Mouse (Mus musculus) frontal cortex, postnatal 36 days (tissue): ENCODE data around the gene Rasl11b.

Source experiments
- DNase-seq, 2 experiments: peaks; one replicate each; pipeline ENCODE4 v3.0.0; 2022; ENCODE audit warnings: low spot score in 2 of 2

Rasl11b gene

GRCm38 (mm10) chr5:74208438-74208837 lies 13.4 kb downstream of the Rasl11b start:
- DNase-seq, result no peak

- no peak for DNase-seq
These were observed 14.6 kb downstream of the Rasl11b start for GRCm38 (mm10) chr5:74209640-74210039.

GRCm38 (mm10) chr5:74211346-74211745 lies 16.3 kb downstream of the Rasl11b start:
- DNase-seq, result no peak

- DNase-seq, result no peak
These were observed 19.5 kb downstream of the Rasl11b start for GRCm38 (mm10) chr5:74214501-74215110.

- DNase-seq, result no peak
These were observed 20.0 kb downstream of the Rasl11b start for GRCm38 (mm10) chr5:74215125-74215524.

- no peak for DNase-seq
These were observed 23.4 kb downstream of the Rasl11b start for GRCm38 (mm10) chr5:74218524-74218923.

- DNase-seq, result no peak
These were observed 27.5 kb downstream of the Rasl11b start for GRCm38 (mm10) chr5:74222626-74223025.

GRCm38 (mm10) chr5:74224480-74224879 lies 29.4 kb downstream of the Rasl11b start:
- DNase-seq, result no peak

GRCm38 (mm10) chr5:74226183-74226582 lies 31.1 kb downstream of the Rasl11b start:
- no peak for DNase-seq

GRCm38 (mm10) chr5:74227352-74227751 lies 32.3 kb downstream of the Rasl11b start:
- no peak for DNase-seq

GRCm38 (mm10) chr5:74228938-74229337 lies 33.9 kb downstream of the Rasl11b start:
- no peak for DNase-seq

GRCm38 (mm10) chr5:74229775-74230413 lies 34.8 kb downstream of the Rasl11b start:
- no peak for DNase-seq

- no peak for DNase-seq
These were observed 35.4 kb downstream of the Rasl11b start for GRCm38 (mm10) chr5:74230525-74230924.

- no peak for DNase-seq
These were observed 38.7 kb downstream of the Rasl11b start for GRCm38 (mm10) chr5:74233808-74234207.

GRCm38 (mm10) chr5:74239369-74239768 lies 44.3 kb downstream of the Rasl11b start:
- no peak for DNase-seq

- no peak for DNase-seq
These were observed 45.2 kb downstream of the Rasl11b start for GRCm38 (mm10) chr5:74240298-74240697.

GRCm38 (mm10) chr5:74240926-74241680 lies 46.0 kb downstream of the Rasl11b start:
- DNase-seq, result no peak

GRCm38 (mm10) chr5:74242654-74243053 lies 47.6 kb downstream of the Rasl11b start:
- DNase-seq, result no peak

- no peak for DNase-seq
These were observed 49.4 kb downstream of the Rasl11b start for GRCm38 (mm10) chr5:74244406-74245019.

- DNase-seq, result no peak
These were observed 50.6 kb downstream of the Rasl11b start for GRCm38 (mm10) chr5:74245641-74246145.

GRCm38 (mm10) chr5:74246453-74246852 lies 51.4 kb downstream of the Rasl11b start:
- no peak for DNase-seq

GRCm38 (mm10) chr5:74246971-74247370 lies 51.9 kb downstream of the Rasl11b start:
- no peak for DNase-seq
